Mouse (Mus musculus): Measurements from ENCODE around the gene Pam. TPM values are rescaled to one million over a fixed set of nuclear protein-coding genes. Genes with fewer than 3 reads are reported as not detected.

Pam gene
- 28.7 and 33.2 TPM in 2 replicates for polyA plus RNA-seq (2016; fragmentation: Nextera tagmentation; extraction: Ambion mirVana)

- Histone ChIP-seq H3K27ac (peak within 1 kb of the TSS; percentile 63), H3K9me3 (replicated peaks) (no peaks in the 10 kb centered on the region), H3K4me1 (peaks cover 6% of the 10 kb centered on the region; the same call in 1 of the 2 replicates), H3K27me3 (no peaks in the 10 kb centered on the region), H3K4me2 (replicated peaks) (peak within 1 kb of the TSS; percentile 74), H3K9ac (peak within 1 kb of the TSS; percentile 76), H3K4me3 (peak within 1 kb of the TSS; percentile 66), H3K36me3 (no peaks in the 10 kb centered on the region)
- under 1% methylated on average over 69 of the region's 82 CpGs for WGBS
- ATAC-seq (ENCODE audit: low FRiP score) = peak; percentile 92
Observed at GRCm38 (mm10) chr1:98095246-98095990, at the start of gene Pam. Pam (minus strand) TSS chr1:98095646.

DNA sequence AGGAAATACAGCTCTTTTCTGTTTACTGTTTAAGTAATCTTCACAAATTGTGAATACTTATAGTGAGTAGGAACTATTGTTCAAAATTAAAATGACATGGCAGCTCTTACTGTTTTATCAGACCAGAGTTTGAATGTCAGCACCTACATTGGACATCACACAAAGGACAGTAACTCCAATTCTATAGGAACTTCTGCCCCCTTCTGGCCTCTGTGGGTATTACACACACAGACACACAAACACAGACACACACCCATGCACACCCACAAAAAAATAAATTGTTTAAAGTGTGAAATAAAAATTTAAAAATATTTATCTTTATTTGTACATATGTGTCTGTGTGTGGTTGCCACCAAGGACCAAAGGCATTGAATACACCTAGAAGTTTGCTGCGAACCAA is 49.4 kb upstream of the Pam start:
- 93% methylated on average over 1 of the region's 1 CpGs for WGBS
- H3K36me3 ChIP-seq = no peaks in the 10 kb centered on the region
- no peaks in the 10 kb centered on the region for H3K4me1 ChIP-seq
- H3K4me3 ChIP-seq = no peak overlapping the region
- no peaks in the 10 kb centered on the region for H3K9me3 ChIP-seq (replicated peaks)
- no peak overlapping the region for H3K9ac ChIP-seq
- no peak overlapping the region for H3K27ac ChIP-seq
- H3K4me2 ChIP-seq (replicated peaks) = no peak overlapping the region
- H3K27me3 ChIP-seq = no peaks in the 10 kb centered on the region
- ATAC-seq (ENCODE audit: low FRiP score) = no peak

- Histone ChIP-seq H3K4me1 (no peaks in the 10 kb centered on the region), H3K36me3 (no peaks in the 10 kb centered on the region), H3K27ac (no peak overlapping the region), H3K9ac (no peak overlapping the region), H3K4me3 (no peak overlapping the region), H3K4me2 (replicated peaks) (no peak overlapping the region), H3K27me3 (no peaks in the 10 kb centered on the region), H3K9me3 (replicated peaks) (no peaks in the 10 kb centered on the region)
- ATAC-seq (ENCODE audit: low FRiP score) = no peak
- 83% methylated on average over 4 of the region's 4 CpGs for WGBS
Observed at GRCm38 (mm10) chr1:98131244-98131643, 35.8 kb upstream of the Pam start.

GRCm38 (mm10) chr1:98129561-98130347 is 34.3 kb upstream of the Pam start:
- no peak overlapping the region for H3K27ac ChIP-seq
- no peak overlapping the region for H3K9ac ChIP-seq
- no peaks in the 10 kb centered on the region for H3K9me3 ChIP-seq (replicated peaks)
- H3K4me3 ChIP-seq = no peak overlapping the region
- 90% methylated on average over 3 of the region's 3 CpGs for WGBS
- no peak overlapping the region for H3K4me2 ChIP-seq (replicated peaks)
- no peaks in the 10 kb centered on the region for H3K4me1 ChIP-seq
- no peaks in the 10 kb centered on the region for H3K27me3 ChIP-seq
- ATAC-seq (ENCODE audit: low FRiP score) = no peak
- no peaks in the 10 kb centered on the region for H3K36me3 ChIP-seq

- ATAC-seq (ENCODE audit: low FRiP score) = no peak
- H3K9ac ChIP-seq = no peak overlapping the region
- H3K4me1 ChIP-seq = no peaks in the 10 kb centered on the region
Observed at GRCm38 (mm10) chr1:98129111-98129510, 33.7 kb upstream of the Pam start.

DNA sequence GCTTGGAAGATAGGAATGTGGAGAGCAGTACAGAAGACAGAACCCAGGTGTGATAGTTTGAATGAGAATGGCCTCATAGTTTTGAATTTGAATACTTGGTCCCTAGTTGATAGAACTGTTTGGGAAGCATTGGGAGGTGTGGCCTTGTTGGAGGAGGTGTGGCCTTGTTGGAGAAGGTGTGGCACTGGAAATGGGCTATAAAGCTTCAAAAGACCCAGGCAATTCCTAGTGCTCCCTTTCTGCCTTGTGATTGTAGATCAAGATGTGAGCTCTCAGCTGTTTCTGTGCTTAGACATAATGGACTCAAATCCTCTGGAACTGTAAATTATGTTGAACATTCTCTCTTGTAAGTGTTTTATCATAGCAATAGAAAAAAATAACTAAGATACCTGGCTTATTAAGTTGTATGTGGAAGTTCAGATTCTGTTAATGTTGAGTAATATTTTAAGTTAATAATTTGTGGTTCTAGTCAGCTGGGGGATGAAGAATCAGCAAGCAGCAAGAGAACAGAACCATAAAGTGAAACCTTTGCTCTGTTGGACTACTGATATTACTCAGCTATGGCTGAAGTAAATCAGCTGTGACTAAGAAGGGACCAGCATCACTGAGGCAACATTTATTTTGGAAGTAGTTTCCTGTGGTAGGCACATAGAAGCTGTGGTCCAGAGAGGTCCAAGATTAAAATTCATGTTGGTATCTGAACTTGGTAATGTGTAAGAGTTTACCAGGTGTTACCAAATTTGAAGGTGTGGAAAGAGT is 33.1 kb upstream of the Pam start:
- Histone ChIP-seq H3K4me1 (no peaks in the 10 kb centered on the region), H3K9me3 (replicated peaks) (no peaks in the 10 kb centered on the region), H3K27ac (no peak overlapping the region), H3K27me3 (no peaks in the 10 kb centered on the region), H3K4me2 (replicated peaks) (no peak overlapping the region), H3K4me3 (no peak overlapping the region), H3K9ac (no peak overlapping the region), H3K36me3 (no peaks in the 10 kb centered on the region)
- no peak for ATAC-seq (ENCODE audit: low FRiP score)

More at GRCm38 (mm10) chr1:98129111-98129510, 33.7 kb upstream of the Pam start:
- 94% methylated on average over 1 of the region's 1 CpGs for WGBS
- Histone ChIP-seq H3K27me3 (no peaks in the 10 kb centered on the region), H3K4me3 (no peak overlapping the region), H3K27ac (no peak overlapping the region), H3K4me2 (replicated peaks) (no peak overlapping the region), H3K9me3 (replicated peaks) (no peaks in the 10 kb centered on the region), H3K36me3 (no peaks in the 10 kb centered on the region)

- Histone ChIP-seq H3K27ac (no peak overlapping the region), H3K4me3 (no peak overlapping the region), H3K27me3 (no peaks in the 10 kb centered on the region), H3K9ac (no peak overlapping the region), H3K9me3 (replicated peaks) (no peaks in the 10 kb centered on the region), H3K4me1 (no peaks in the 10 kb centered on the region), H3K4me2 (replicated peaks) (no peak overlapping the region), H3K36me3 (no peaks in the 10 kb centered on the region)
- no peak for ATAC-seq (ENCODE audit: low FRiP score)
- WGBS = 85% methylated on average over 3 of the region's 3 CpGs
Observed at GRCm38 (mm10) chr1:98126268-98126667, 30.8 kb upstream of the Pam start.

GRCm38 (mm10) chr1:98124727-98125126 is 29.3 kb upstream of the Pam start:
- Histone ChIP-seq H3K9ac (no peak overlapping the region), H3K4me2 (replicated peaks) (no peak overlapping the region), H3K27ac (no peak overlapping the region), H3K4me3 (no peak overlapping the region), H3K4me1 (no peaks in the 10 kb centered on the region), H3K36me3 (no peaks in the 10 kb centered on the region), H3K9me3 (replicated peaks) (no peaks in the 10 kb centered on the region), H3K27me3 (no peaks in the 10 kb centered on the region)
- 58% methylated on average over 1 of the region's 1 CpGs for WGBS
- ATAC-seq (ENCODE audit: low FRiP score) = no peak

GRCm38 (mm10) chr1:98119595-98119994 is 24.1 kb upstream of the Pam start:
- Histone ChIP-seq H3K4me2 (replicated peaks) (no peak overlapping the region), H3K27me3 (no peaks in the 10 kb centered on the region), H3K4me1 (no peaks in the 10 kb centered on the region), H3K9ac (no peak overlapping the region), H3K4me3 (no peak overlapping the region), H3K9me3 (replicated peaks) (no peaks in the 10 kb centered on the region), H3K36me3 (no peaks in the 10 kb centered on the region), H3K27ac (no peak overlapping the region)
- 88% methylated on average over 6 of the region's 6 CpGs for WGBS
- ATAC-seq (ENCODE audit: low FRiP score) = no peak

- Histone ChIP-seq H3K4me1 (no peaks in the 10 kb centered on the region), H3K4me3 (no peak overlapping the region), H3K9me3 (replicated peaks) (no peaks in the 10 kb centered on the region), H3K27me3 (no peaks in the 10 kb centered on the region), H3K4me2 (replicated peaks) (no peak overlapping the region), H3K27ac (no peak overlapping the region), H3K9ac (no peak overlapping the region), H3K36me3 (no peaks in the 10 kb centered on the region)
- no peak for ATAC-seq (ENCODE audit: low FRiP score)
- 28% methylated on average over 2 of the region's 2 CpGs for WGBS
Observed at GRCm38 (mm10) chr1:98107599-98107998, 12.2 kb upstream of the Pam start.

GRCm38 (mm10) chr1:98099441-98099840 is 4.0 kb upstream of the Pam start:
- Histone ChIP-seq H3K36me3 (no peaks in the 10 kb centered on the region), H3K4me3 (no peak overlapping the region), H3K27ac (no peak overlapping the region), H3K9me3 (replicated peaks) (no peaks in the 10 kb centered on the region), H3K4me1 (peaks cover 6% of the 10 kb centered on the region; the same call in 1 of the 2 replicates), H3K9ac (no peak overlapping the region), H3K4me2 (replicated peaks) (no peak overlapping the region), H3K27me3 (no peaks in the 10 kb centered on the region)
- ATAC-seq (ENCODE audit: low FRiP score) = no peak
- 45% methylated on average over 4 of the region's 4 CpGs for WGBS

All from hindbrain, embryonic 12.5 days (tissue).